Mouse (Mus musculus): Measurements from ENCODE around the gene Acoxl.

Gene Acoxl

DNA sequence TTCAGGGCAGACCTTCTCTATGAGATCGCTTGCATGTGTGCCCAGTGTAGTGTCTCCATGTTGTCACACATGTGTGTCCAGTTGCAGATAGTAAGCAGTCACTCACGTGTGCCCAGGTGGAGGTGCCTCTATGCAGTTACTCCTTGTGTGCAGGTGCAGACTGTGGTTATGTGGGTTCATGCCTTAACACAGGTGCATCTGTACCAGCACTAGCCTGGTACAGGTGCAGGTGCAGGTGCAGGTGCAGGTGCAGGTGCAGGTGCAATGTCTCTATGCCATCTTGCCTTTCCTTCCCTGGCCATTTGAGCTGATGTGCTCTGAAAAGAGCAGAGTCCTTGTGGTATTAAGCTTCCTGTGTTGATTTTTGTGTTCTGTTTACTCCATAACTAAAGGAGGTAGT, 100.5 kb downstream of the Acoxl start:
- no peak for DNase-seq (ENCODE audit: low read depth)

DNA sequence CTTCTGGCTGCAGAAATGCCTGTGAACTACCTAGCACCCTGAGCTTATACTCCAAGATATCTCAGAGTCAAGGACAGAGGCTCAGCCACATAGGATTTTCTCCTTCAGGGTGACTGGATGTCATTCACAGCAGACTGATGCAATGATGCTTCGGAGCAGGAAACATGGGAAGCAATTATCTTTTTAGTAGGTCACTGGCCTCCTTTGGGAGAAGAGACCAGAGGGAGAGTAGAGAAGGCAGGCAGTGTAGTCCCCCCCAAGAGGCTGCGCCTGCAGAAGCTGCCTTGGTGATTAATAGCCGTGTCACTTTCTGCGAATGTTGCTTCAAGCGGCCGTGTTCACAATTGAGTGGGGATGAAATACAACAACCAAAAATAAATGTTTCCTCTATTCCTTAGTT, 121.9 kb downstream of the Acoxl start:
- no peak for DNase-seq (ENCODE audit: low read depth)

DNA sequence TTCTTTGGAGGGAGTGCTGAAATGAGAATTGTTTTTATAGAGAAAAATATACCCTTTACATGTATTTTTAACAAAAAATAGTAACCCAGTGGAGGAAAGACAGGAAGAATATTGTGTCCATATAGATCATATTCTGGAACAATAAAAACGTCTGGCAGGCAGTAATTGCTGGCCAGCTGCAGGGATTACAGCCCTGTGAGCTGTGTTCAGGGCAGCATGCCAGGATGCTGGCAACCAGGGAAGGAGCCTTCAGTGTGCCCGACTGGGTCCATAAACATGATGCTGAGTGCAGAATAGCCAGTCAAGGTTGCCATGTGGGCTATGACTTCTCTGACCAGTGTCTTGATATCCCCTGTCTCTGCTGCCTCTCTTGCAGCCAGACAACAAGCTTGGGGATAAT, 122.5 kb downstream of the Acoxl start:
- no peak for DNase-seq (ENCODE audit: low read depth)

DNA sequence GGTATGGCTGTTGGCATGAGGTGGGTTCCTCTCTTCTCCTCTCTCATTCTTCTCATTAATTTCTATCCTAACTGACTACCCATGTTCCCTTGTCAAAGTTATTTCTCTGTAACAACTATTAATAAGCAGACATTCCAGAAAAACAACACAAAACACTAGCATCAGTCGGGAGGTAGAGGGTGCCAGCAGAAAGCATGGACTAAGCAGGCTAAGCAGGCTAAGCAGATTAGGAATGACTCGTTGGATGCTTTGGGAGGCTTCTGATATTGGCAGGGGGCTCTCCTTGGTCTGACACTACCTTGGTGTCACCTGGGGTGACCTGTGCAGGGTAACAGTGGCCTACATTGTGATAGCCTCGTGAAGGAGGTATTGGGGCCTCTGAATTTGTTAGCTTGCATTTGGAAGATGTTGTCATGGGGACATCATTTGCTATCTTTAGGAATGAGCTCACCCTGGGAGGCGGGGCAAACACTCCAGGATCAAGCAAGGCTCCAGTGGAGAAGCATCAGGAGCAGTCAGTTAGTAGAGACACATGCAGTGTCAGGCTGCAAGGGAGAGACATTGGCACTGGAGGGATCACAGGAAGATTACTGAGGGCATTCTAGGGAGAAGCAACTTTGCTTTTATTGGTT, 123.2 kb downstream of the Acoxl start:
- DNase-seq (ENCODE audit: low read depth), result no peak

DNA sequence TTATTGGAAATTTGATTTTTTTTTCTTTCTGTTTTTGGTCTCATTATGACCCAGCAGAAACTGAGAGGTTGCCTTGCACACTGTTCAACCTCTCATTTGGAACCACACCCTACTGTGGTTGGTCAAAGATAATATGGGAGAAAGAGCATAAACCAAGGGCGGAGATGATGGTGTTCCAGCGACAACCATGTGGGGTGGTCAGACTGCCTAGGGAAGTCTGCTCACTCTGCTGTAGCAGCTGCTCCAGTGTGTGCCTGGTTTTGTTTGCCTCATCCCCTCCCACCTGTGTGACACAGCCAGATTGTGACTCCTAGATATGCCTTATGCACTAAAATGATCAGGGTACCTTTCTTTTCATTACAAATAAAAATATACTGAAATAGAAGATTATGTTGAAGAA, 130.3 kb downstream of the Acoxl start:
- no peak for DNase-seq (ENCODE audit: low read depth)

DNA sequence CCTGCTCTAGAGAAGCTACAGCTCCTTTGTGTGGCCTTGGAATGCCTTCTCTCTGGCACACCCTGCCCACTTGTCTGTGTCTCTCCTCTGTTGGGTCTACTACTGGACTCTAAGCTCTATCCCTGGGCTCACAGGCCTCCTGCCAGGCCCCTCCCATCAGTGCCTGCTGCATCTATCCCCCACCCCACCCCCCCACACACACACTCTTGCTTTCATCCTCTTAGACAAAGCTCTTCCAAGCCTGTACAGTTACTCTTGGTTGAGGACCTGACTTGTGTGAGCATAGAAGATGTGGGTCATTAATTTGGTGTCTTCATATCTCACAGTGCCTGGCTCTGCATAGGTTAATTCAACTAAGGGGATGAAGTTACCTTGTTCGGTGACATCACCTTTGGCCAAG, 137.6 kb downstream of the Acoxl start:
- DNase-seq (ENCODE audit: low read depth), result no peak

DNA sequence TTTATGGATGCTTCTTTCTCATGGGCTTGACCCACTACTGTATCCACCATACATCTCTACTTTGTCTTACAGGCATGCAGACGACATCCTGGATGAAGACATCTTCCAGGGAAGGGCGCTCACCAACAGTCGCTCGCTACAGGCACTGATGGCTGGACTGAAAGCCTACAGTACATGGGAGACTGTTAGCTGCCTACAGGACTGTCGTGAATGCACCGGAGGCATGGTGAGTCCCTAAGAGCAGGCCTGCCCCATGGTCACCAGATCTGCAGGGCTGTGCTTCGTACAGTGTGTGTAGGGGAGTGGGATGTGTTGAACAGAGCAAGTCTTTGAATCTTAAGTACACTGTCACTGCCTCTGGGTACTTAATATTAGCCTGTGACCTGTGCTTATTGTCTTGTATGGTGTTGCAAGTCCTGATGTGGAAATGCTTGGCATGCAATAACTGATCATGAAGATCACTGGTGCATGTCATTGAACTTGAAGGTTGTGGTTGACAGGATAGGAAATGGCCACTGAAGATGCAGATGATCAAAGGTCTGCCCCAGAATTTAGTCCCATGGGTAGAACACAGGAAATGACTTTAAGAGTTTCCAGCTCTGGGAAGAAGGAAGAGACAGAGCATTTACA, 140.0 kb downstream of the Acoxl start:
- DNase-seq (ENCODE audit: low read depth), result no peak

DNA sequence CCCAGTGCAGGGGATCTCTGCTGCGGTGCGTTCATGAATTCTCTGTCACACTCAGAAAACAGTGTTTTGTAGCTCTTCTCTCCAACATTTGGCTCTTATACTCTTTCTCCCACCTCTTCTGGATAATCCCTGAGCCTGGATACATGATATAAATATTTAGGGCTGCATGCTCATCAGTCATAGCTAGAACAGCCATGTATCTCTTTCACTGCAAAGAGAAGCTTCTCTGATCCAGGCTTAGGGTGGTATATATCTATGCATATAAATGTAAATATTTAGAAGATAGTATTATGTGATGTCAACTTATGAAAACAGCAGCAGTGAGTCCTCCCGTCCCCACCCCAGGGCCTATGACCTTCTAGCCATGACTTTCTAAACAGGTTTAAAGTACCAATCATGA, 143.9 kb downstream of the Acoxl start:
- DNase-seq (ENCODE audit: low read depth), result no peak

DNA sequence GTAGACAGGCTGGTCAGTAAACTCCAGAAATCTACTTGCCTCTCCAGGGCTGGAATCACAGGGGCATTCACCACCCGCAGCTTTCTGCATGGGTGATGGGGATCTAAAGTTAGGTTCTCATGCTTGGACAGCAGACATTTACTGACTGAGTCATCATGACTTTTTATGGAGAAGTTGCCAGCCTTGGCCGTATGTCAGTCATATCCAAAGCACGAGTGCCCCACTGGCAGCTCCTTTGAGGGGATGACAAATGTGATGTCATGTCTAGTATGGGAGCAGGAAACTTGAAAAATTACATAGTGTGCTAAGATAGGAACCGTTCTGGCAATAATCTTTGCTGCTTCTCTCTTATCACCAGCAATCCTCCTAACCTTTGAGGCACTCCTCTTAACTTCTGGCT, 144.6 kb downstream of the Acoxl start:
- no peak for DNase-seq (ENCODE audit: low read depth)

DNA sequence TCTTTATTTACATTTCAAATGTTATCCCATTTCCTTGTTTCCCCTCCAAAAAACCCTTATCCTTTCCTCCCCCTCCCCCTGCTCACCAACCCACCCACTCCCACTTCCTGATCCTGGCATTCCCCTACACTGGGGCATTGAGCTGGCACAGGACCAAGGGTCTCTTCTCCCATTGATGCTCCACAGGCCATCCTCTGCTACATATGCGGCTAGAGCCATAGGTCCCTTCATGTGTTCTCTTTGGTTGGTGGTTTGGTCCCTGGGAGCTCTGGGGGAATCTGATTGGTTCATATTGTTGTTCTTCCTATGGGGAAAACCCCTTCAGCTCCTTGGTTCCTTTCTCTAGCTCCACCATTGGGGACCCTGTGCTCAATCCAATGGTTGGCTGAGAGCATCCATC, 145.3 kb downstream of the Acoxl start:
- DNase-seq (ENCODE audit: low read depth), result no peak

DNA sequence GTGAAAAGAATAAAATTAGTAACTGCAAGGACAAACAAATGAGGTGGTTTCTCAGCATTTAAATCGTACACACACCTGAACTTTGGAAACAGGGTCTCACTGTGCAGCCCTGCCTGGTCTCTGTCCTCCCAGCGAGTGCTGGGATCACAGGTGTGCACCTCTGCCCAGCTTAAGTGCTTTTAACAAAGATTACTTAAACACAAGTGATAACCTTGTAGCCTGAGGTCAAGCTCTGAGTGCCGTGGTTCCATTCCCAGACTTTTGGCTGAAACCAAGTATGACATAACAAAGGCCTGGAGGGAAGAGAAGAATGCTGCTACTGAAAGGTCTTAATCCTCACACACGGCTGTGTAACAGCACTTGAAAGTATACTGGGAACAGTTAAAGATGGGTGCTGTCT, 149.0 kb downstream of the Acoxl start:
- no peak for DNase-seq (ENCODE audit: low read depth)

DNA sequence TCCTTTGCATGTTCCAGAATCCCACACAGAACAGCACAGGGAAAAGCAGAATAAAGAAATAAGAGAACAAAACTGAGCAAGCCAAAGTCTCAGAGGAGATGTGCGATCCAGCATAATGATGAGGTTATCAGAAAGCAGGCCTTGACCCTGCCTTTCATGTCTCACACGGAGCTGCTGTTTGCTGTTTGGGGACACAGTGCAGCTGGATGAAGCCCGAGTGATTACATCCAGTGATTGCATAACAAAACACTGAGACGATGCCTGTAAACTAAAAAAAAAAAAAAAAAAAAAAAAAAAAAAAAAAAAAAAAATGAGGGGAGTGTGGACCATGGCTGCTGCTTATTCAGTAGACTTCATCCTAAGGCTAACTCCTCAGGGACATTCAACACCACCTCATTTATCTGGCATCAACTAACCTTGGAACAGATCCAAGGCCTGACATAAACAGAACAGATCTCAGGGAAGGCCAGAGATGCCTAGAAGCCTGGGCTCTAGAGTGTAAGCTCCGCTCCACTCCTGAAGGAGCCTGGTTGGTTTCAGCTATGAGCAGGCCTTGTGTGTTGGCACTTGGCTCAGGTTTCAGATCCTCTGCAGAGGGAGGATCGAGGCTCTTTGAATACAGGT, 152.3 kb downstream of the Acoxl start:
- no peak for DNase-seq (ENCODE audit: low read depth)

DNA sequence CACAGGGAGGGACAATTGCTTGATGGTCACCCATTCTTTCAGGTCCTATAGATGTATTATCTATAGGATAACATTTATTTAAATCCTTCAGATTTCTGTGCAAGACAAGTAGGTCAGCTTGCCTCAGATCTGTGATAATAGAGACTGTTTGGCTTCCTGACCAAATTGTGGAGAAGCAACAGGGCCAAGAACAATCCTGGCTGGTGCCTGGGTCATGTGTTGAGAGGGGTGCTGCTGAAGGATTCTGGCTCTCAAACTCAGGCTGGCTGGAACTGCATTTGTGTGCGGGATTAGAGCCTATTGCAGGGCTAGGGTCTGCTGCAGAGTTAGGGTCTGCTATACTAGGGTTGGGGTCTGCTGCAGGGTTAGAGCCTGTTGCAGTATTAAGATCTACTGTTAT, 153.0 kb downstream of the Acoxl start:
- DNase-seq (ENCODE audit: low read depth), result no peak

DNA sequence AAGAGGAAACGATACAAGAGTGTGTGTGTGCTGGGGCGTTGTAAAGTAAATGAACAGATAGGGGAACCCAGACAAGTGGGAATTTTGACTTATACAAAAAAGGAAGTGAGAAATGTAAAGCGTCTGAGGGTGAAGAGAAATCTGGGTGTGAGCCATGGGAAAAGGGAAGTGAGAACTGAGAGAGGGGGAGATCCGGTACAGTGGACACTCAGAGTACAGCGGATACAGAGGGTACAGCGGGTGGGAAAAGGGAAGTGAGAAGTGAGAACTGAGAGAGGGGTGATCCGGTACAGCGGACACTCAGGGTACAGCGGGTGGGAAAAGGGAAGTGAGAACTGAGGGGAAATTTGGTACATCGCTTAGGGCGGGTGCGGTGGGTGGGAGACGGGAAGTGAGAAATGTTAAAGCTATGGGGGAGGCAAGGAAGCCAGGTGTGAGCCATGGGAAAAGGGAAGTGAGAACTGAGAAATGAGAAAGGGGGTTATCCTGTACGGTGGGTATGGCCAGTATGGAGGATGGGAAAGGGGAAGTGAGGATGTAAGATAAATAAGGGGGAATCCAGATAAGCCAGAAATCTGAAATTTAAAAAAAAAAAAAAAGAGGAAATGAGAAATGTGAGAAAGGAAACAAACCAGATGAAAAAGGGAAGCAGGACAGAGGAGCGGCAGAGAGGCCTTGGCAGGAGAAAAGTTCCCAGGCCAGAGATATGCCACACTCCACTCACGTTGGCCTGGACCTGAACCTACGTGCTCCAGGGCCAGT, 170.2 kb downstream of the Acoxl start:
- DNase-seq (ENCODE audit: low read depth), result no peak

DNA sequence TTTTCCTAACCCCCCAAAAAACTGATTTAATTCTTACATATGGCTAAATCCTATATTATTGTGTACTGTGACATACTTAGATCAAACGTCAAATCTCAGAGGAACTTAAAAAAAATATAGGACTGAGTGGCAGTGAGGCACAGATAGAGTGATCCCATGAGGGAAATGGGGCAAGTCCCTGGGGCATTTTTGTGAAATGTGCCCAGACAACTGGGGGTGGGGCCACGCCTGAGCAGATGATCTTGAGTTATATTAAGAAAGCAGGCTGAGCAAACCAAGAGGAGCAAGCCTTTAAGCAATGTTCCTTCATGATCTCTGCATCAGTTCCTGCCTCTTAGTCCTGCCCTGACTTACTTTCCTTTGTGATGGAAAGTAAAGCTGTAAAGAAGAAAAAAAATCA, 175.9 kb downstream of the Acoxl start:
- no peak for DNase-seq (ENCODE audit: low read depth)

DNA sequence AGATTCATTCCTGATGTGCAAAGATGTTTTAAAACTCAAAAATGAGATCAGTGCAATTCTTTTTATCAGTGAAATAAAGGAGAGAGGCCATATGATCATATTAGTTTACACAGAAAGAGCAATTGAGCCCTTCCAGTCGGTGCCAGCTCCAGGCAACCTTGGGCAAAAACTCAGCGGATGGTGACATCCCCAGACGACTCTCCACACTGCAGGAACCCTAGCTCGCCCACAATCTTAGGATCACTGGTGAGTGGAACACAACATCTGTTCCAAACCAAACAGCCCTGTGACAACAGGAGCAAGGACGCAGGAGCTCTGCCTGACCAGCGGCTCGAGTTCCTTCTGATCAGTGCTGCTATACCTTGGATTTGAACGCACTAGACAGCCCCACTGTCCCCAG, 176.9 kb downstream of the Acoxl start:
- no peak for DNase-seq (ENCODE audit: low read depth)

DNA sequence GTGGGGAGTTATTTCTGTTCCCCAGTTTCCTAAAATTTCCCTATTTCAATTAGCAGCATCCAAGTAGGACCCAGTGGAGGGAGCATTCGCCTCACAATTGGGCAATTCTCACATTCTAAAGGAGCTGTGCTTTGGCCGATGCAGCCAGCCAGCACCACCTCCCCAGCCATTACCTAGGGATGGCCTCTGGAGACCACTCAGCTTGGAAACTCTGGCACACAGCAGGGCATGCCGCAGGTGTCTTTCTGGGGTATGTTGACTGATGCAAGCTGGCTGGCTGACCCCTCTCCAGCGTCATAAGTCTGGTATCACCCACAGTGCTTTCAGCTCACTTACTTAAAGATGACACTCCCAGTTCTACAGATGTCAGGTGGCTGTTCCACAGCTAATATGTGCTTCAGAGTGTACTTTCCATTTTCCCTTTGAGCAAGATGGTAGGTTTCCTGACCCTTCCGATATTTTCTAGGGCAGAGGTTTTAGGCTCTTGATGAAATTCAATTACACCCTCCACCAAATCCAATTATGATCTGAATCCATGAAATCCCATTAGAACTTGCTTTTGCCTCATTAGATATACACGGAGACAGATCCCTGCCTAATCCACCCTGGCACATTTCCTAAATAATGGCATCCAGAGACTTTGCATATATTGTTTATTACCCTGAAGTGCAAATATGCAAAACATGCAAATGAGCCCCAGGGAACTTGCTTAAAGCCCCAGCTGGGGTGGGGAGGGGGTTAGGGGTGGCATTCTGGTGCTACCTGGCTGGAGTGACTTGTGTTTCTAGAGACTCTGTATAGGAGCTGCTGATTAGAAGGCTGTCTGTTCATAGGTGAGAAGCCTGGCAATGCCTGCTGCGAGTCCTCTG, 181.6 kb downstream of the Acoxl start:
- no peak for DNase-seq (ENCODE audit: low read depth)

DNA sequence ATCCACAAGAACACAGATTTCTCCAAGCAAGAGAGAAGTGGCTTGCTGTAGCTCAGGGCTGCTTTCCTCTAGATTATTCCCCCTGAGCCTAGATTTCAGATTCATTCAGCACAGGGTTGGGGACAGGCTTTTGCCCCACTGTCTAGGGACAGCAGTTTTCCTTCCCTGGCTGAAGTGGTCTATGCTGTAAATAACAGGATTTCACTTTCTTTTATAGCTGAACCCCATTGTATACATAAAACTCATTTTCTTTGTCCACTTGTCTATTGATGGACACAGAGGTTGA, 182.2 kb downstream of the Acoxl start:
- DNase-seq (ENCODE audit: low read depth), result no peak

DNA sequence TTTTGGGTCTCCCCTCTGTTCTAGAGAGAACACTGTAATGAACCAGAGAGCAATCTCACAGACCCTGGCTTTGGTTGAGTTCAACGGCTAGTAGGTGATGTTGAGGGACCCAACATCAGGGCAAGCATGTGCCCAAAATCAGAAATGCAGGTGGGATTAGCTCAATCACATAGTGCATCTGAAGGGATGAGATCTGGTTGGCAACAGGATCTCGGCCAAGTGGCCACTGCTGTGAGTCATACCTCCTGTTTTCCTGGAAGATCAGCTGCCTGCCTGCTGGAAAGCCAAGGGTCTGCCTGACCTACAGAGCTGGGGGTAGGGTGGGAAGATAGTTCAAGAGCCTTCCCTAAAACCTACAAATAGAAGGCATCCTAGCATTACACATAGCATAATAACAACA, 185.2 kb downstream of the Acoxl start:
- no peak for DNase-seq (ENCODE audit: low read depth)

DNA sequence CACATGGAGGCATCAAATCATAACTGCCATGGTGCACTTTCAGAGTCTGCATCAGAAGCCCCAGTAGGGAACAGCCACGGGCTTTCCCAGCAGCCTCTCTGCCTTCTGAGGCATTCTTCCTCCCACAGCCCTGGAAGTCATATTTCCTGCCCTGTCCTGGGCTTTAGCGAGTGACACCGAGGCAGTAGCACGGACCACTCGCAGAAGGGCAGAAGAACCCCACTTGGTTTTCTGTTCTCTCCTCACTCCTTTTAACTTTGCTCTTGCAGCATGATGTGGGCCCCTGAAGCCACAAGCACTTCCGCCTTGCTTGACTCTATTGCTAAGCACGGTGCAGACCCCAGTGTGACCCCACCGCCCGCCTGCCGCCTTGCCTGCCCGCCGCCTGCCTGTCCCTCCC, 189.0 kb downstream of the Acoxl start:
- DNase-seq (ENCODE audit: low read depth), result no peak

DNA sequence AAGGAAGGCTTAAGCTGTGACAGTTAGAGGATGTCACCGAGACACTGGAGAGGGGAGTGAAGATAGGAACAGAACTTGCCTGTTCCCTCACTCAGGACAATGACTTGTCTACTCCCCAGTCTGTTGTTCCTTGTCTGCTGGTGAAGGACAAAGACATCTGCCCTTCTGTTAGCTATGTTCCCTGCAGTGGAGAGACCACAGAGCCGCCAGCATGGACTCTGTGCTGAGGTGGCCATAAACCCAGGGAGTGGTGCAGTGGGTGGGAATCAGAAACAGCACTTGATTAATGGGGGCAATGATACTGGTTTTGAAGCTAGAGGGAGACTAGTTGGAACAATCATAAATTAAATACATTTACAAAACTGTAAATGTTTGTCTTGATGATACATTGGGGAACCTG, 191.3 kb downstream of the Acoxl start:
- DNase-seq (ENCODE audit: low read depth), result no peak

DNA sequence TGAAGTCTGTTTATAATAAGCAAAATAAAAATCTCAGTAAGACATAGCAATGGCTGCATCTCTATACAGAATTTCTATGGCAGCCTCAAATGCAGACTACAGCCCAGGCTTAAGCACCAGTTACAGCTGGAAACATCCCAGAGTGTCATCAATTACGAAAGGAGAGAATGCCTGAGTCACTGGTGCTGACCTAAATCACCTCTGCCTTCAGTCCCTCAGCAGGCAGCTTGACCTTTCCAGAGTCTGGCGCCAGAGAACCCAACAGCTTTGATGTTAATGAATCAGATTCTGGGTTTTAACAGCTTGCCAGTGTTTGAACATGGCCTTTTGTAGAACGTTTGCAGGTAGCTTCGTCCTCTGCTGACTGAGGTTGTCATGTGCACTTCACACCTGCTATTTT, 193.4 kb downstream of the Acoxl start:
- no peak for DNase-seq (ENCODE audit: low read depth)

DNA sequence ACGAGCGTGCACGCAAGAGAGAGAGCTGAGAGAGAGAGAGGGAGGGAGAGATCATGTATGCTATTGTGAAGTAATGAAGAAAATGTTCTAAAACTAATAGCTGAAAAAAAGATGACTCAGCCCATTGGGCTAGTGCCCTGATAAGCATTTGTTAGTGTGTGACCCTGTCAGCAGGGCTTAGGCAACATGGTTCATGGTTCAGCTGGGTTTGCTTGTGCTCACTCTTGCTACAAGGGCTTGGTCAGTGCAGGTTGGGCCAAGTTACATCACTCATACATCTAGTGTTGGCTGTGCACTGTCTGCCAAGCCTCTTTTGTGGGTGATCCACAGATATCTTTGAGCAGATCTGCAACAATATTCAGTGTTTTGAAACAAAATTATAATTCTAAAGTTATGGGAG, 194.8 kb downstream of the Acoxl start:
- no peak for DNase-seq (ENCODE audit: low read depth)
